Mouse (Mus musculus) neural tube, embryonic 14.5 days (tissue): Measurements from ENCODE around the gene Golph3l. TPM values are rescaled to one million over a fixed set of nuclear protein-coding genes. Genes with fewer than 3 reads are reported as not detected.
"Not testable (repeated sequence)": the region's sequence is repeated elsewhere in the genome, so short reads cannot be mapped to it uniquely, and the experiment has no call there.

ENCODE experiments used
- ATAC-seq: fragments of 200-750 bp; cut with Nextera tagmentation; 2 replicates; pipeline ENCODE4 v1.8.0; 2017; ENCODE audit warnings: low read depth, mild to moderate bottlenecking, moderate TSS enrichment, moderate library complexity
- H3K27ac ChIP-seq: fragments of 300-500 bp; sonication (generic); 2 replicates; pipeline ENCODE4 v1.5.1; 2014; ENCODE audit warnings: low read depth, mild to moderate bottlenecking, control low read depth, low read length, moderate library complexity, mixed read lengths
- H3K27me3 ChIP-seq: fragments of 300-500 bp; sonication (generic); 2 replicates; pipeline ENCODE4 v1.6.1; 2014; ENCODE audit warnings: low read length; ENCODE audit not compliant: control insufficient read depth, insufficient read depth
- H3K36me3 ChIP-seq: fragments of 300-500 bp; sonication (generic); 2 replicates; pipeline ENCODE4 v1.6.1; 2014; ENCODE audit warnings: low read length, mixed read lengths; ENCODE audit not compliant: control insufficient read depth, insufficient read depth
- H3K4me1 ChIP-seq: fragments of 300-500 bp; sonication (generic); 2 replicates; pipeline ENCODE4 v1.6.1; 2014; ENCODE audit warnings: low read length; ENCODE audit not compliant: control insufficient read depth, insufficient read depth
- H3K4me2 ChIP-seq: fragments of 300-500 bp; sonication (generic); 2 replicates; pipeline ENCODE4 v1.6.1; 2014; ENCODE audit warnings: mild to moderate bottlenecking, low read depth, low read length, control low read depth
- H3K4me3 ChIP-seq: fragments of 300-500 bp; sonication (generic); 2 replicates; pipeline ENCODE4 v1.5.1; 2014; ENCODE audit warnings: low read depth, low read length, control low read depth, mixed read lengths
- H3K9ac ChIP-seq: fragments of 300-500 bp; sonication (generic); replicated peaks from 2 replicates; pipeline ENCODE4 v1.6.1; 2014; ENCODE audit warnings: low read depth, mild to moderate bottlenecking, control low read depth, low read length, mixed read lengths
- H3K9me3 ChIP-seq: fragments of 300-500 bp; sonication (generic); 2 replicates; pipeline ENCODE4 v1.6.1; 2016; ENCODE audit warnings: low read length; ENCODE audit not compliant: control insufficient read depth
- whole genome bisulfite sequencing: fragments of 180-500 bp; shearing (Covaris S2); extraction: QIAGEN DNeasy Blood & Tissue Kit; methylation state at CpG from one replicate; pipeline ENCODE4 v1.1.7; 2014; 5-methylcytosine and 5-hydroxymethylcytosine counted together
- polyA plus RNA-seq: library from polyadenylated mRNA; unstranded; fragments of >200 nt; fragmentation: Nextera tagmentation; extraction: Ambion mirVana; gene quantifications from 2 replicates; pipeline ENCODE4 v1.2.1, GENCODE M21; 2014

The Golph3l gene
- 29.5 and 32.4 TPM in 2 replicates for polyA plus RNA-seq

GRCm38 (mm10) chr3:95588604-95589086 lies at the start of gene Golph3l:
Gene Golph3l, plus strand, starts transcription at chr3:95588934.
- under 1% methylated on average over 12 of the region's 12 CpGs for WGBS
- Histone ChIP-seq H3K4me1 (peaks cover 7% of the 10 kb centered on the region; the same call in 1 of the 2 replicates), H3K27ac (peak within 1 kb of the TSS; percentile 48; the same call in 1 of the 2 replicates), H3K9me3 (no peaks in the 10 kb centered on the region), H3K36me3 (no peaks in the 10 kb centered on the region; the same call in 1 of the 2 replicates), H3K4me3 (peak within 1 kb of the TSS; percentile 58), H3K27me3 (no peaks in the 10 kb centered on the region), H3K4me2 (peak within 1 kb of the TSS; percentile 75), H3K9ac (peak within 1 kb of the TSS; percentile 47)
- ATAC-seq = peak; percentile 100

- Histone ChIP-seq H3K4me2 (no peak overlapping the region), H3K4me1 (no peaks in the 10 kb centered on the region), H3K27me3 (no peaks in the 10 kb centered on the region), H3K9me3 (no peaks in the 10 kb centered on the region), H3K36me3 (no peaks in the 10 kb centered on the region), H3K9ac (no peak overlapping the region), H3K27ac (no peak overlapping the region), H3K4me3 (no peak overlapping the region)
- 95% methylated on average over 10 of the region's 10 CpGs for WGBS
- ATAC-seq = no peak
Observed at GRCm38 (mm10) chr3:95538936-95539335, 49.8 kb upstream of the Golph3l start.

GRCm38 (mm10) chr3:95539837-95540236 lies 48.9 kb upstream of the Golph3l start:
- H3K4me2 ChIP-seq = no peak overlapping the region
- H3K4me3 ChIP-seq = no peak overlapping the region
- no peaks in the 10 kb centered on the region for H3K36me3 ChIP-seq
- no peaks in the 10 kb centered on the region for H3K9me3 ChIP-seq
- no peaks in the 10 kb centered on the region for H3K27me3 ChIP-seq
- no peaks in the 10 kb centered on the region for H3K4me1 ChIP-seq
- H3K27ac ChIP-seq = no peak overlapping the region
- no peak overlapping the region for H3K9ac ChIP-seq
- WGBS = 98% methylated on average over 4 of the region's 4 CpGs
- no peak for ATAC-seq

- ATAC-seq, H3K4me2 ChIP-seq, H3K27ac ChIP-seq, H3K9me3 ChIP-seq, H3K4me3 ChIP-seq, H3K4me1 ChIP-seq, H3K9ac ChIP-seq, H3K36me3 ChIP-seq, H3K27me3 ChIP-seq: not testable (repeated sequence)
- 90% methylated on average over 2 of the region's 2 CpGs for WGBS
Observed at GRCm38 (mm10) chr3:95541186-95541585, 47.5 kb upstream of the Golph3l start.

GRCm38 (mm10) chr3:95542171-95542570 lies 46.6 kb upstream of the Golph3l start:
- H3K4me3 ChIP-seq = no peak overlapping the region
- no peaks in the 10 kb centered on the region for H3K27me3 ChIP-seq
- no peaks in the 10 kb centered on the region for H3K9me3 ChIP-seq
- H3K36me3 ChIP-seq = no peaks in the 10 kb centered on the region
- no peak overlapping the region for H3K27ac ChIP-seq
- H3K4me2 ChIP-seq = no peak overlapping the region
- ATAC-seq = no peak
- H3K4me1 ChIP-seq = no peaks in the 10 kb centered on the region
- H3K9ac ChIP-seq = no peak overlapping the region

GRCm38 (mm10) chr3:95542981-95543380 lies 45.8 kb upstream of the Golph3l start:
- ATAC-seq = no peak
- Histone ChIP-seq H3K4me1 (no peaks in the 10 kb centered on the region), H3K36me3 (no peaks in the 10 kb centered on the region), H3K27ac (no peak overlapping the region), H3K4me3 (no peak overlapping the region), H3K9me3 (no peaks in the 10 kb centered on the region), H3K4me2 (no peak overlapping the region), H3K9ac (no peak overlapping the region), H3K27me3 (no peaks in the 10 kb centered on the region)
- WGBS = 81% methylated on average over 7 of the region's 7 CpGs

- H3K27me3 ChIP-seq = no peaks in the 10 kb centered on the region
- H3K4me3 ChIP-seq = no peak overlapping the region
- 26% methylated on average over 1 of the region's 1 CpGs for WGBS
- no peak for ATAC-seq
- H3K4me1 ChIP-seq = no peaks in the 10 kb centered on the region
- H3K9me3 ChIP-seq = no peaks in the 10 kb centered on the region
- no peak overlapping the region for H3K9ac ChIP-seq
- H3K36me3 ChIP-seq = no peaks in the 10 kb centered on the region
- H3K4me2 ChIP-seq = no peak overlapping the region
- no peak overlapping the region for H3K27ac ChIP-seq
Observed at GRCm38 (mm10) chr3:95550176-95550575, 38.6 kb upstream of the Golph3l start.

- no peaks in the 10 kb centered on the region for H3K9me3 ChIP-seq
- no peak for ATAC-seq
- WGBS = 59% methylated on average over 3 of the region's 3 CpGs
- no peak overlapping the region for H3K27ac ChIP-seq
- H3K4me2 ChIP-seq = no peak overlapping the region
- H3K27me3 ChIP-seq = no peaks in the 10 kb centered on the region
- no peaks in the 10 kb centered on the region for H3K4me1 ChIP-seq
- H3K4me3 ChIP-seq = no peak overlapping the region
- no peak overlapping the region for H3K9ac ChIP-seq
- H3K36me3 ChIP-seq = no peaks in the 10 kb centered on the region
Observed at GRCm38 (mm10) chr3:95553986-95554385, 34.7 kb upstream of the Golph3l start.

GRCm38 (mm10) chr3:95559437-95559836 lies 29.3 kb upstream of the Golph3l start, which contains the start of gene Hormad1:
Gene Hormad1, plus strand, starts transcription at chr3:95559677.
- no peaks in the 10 kb centered on the region for H3K9me3 ChIP-seq
- H3K4me1 ChIP-seq = no peaks in the 10 kb centered on the region
- H3K36me3 ChIP-seq = no peaks in the 10 kb centered on the region
- no peaks in the 10 kb centered on the region for H3K27me3 ChIP-seq
- H3K9ac ChIP-seq = no peak within 1 kb of the TSS
- ATAC-seq = no peak
- WGBS = 94% methylated on average over 27 of the region's 27 CpGs
- H3K4me3 ChIP-seq = no peak within 1 kb of the TSS
- no peak within 1 kb of the TSS for H3K27ac ChIP-seq
- no peak within 1 kb of the TSS for H3K4me2 ChIP-seq
